Mouse (Mus musculus): ENCODE measurements around the gene Tpst1.

- TF ChIP-seq CTCF (IDR thresholded peaks at IDR 0.05; ENCODE audit: control insufficient read depth, insufficient read depth, insufficient read length) (no peak), MYOG (IDR thresholded peaks at IDR 0.05; ENCODE audit: control insufficient read depth, extremely low read depth, insufficient read length) (no peak), USF1 (IDR thresholded peaks at IDR 0.05; ENCODE audit: low read depth) (no peak), MAX (IDR thresholded peaks at IDR 0.05) (no peak), MYOD1 (IDR thresholded peaks at IDR 0.05; ENCODE audit: control insufficient read depth, insufficient read length, low read depth) (no peak)
Measured at GRCm38 (mm10) chr5:130063760-130064159, 9.4 kb upstream of the Tpst1 start.
